Mouse (Mus musculus) lung, postnatal 4 days (tissue): ENCODE results near the gene Galnt6.
A peak's percentile ranks its signal among the peaks of the same experiment; 100 is the strongest.
"Not testable (repeated sequence)": the region's sequence is repeated elsewhere in the genome, so short reads cannot be mapped to it uniquely, and the experiment has no call there.

ENCODE experiments used
- DNase-seq, 2 experiments: peaks; one replicate each; pipeline ENCODE4 v3.0.0; 2021

Gene Galnt6

DNA sequence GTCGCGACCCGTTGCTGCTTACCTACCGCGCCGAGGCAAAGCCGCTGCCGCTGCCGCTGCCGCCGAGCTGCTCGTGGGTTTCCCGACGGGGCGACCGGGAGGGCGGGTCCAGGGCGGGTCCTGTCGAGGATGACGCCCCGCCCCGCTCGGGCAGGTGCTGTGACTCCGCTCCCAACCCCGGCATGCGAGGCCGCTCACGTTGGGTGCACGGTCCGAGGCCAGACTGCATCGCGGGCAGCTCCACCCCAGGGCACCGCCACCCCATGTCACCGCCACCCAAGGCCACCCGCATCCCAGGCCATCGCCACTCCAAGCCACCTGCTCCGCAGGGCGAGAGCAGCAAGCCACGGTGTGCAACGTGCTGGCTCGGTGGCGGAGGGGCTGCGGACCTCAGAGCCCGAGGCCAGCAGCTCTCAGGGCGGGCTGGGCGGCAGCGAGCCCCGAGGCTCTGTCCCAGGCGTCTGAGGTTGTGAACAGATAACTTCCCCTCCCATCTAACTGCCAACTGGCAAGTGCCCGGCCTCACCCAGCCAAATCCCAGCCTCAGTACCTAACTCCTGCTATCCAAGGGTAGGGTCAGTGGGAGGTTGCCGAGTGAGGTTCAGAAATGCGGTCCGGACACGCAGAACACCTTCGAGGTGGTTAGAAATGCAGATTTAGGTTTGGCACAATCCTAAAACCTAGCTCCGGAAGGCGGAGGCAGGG is at the start of gene Galnt6:
Gene Galnt6, minus strand, starts transcription at position 96 of the 705 bp plus-strand sequence.
- DNase-seq: peak; percentile 41 to 48

DNA sequence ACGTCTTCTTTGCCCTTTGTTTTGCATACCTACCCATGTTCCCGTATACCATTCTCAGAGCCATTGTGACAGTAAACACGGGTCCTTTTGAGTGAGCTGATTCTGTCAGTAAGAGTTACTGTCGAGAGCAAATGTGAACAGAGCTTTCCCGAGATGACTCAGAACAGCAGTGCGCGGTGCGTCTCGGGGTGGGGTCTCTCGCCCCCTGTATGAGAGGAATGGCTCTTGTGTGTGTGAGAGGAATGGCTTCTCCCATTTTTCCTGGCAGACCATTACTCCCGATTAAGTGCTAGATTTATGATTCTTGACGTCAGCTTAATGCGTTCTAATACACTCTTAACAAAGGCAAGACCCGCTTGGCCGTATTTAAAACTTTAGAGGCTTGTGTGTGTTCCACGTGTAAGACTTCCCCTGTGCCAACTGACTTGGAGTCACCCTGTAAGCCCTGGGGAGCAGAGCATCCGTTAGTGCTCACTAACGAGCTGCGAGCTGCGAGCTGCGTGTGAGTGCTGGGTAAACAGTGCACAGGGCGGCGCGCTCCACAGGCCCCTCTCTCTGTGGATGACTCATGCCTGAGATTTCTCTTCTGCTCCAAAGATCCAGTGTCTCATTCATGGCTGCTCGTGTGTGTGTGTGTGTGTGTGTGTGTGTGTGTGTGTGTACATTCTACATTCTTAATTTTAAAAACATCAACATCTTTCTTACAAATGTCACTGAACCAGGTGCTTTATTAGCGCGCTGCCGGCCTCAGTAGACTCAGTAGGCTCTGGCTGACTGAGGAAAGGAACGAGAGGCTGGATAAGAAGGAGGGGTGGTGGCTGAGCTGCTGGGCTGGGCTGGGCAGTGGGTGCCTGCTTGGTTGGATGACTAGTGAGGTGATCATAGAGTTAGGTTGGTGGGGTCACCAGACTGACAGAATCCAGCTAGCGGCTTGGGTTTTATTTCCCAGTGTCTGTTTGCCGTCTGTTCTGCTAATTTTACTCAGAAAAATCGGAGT is 48.1 kb upstream of the Galnt6 start:
- DNase-seq: peak; percentile 46 to 82

DNA sequence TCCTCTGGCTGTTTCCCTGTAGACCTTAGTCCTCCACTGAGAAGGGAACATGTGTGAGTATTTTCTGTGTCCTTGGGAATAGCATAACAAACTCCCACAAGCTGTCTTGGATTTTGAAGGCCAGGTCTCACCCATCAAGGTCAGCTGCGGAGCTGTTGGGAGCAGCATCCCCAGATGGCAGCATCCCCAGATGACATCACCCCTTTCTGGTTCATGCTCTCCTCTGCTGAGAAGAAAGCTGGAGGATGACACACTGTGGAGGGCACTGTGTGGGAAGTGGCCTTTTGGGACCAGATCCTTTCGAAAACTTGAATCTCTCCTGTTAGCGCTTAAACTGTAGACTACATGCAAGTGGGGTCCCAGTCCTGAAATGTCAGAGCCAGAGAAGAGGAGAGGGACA is 47.2 kb upstream of the Galnt6 start:
- DNase-seq: peak; percentile 19 to 38

DNA sequence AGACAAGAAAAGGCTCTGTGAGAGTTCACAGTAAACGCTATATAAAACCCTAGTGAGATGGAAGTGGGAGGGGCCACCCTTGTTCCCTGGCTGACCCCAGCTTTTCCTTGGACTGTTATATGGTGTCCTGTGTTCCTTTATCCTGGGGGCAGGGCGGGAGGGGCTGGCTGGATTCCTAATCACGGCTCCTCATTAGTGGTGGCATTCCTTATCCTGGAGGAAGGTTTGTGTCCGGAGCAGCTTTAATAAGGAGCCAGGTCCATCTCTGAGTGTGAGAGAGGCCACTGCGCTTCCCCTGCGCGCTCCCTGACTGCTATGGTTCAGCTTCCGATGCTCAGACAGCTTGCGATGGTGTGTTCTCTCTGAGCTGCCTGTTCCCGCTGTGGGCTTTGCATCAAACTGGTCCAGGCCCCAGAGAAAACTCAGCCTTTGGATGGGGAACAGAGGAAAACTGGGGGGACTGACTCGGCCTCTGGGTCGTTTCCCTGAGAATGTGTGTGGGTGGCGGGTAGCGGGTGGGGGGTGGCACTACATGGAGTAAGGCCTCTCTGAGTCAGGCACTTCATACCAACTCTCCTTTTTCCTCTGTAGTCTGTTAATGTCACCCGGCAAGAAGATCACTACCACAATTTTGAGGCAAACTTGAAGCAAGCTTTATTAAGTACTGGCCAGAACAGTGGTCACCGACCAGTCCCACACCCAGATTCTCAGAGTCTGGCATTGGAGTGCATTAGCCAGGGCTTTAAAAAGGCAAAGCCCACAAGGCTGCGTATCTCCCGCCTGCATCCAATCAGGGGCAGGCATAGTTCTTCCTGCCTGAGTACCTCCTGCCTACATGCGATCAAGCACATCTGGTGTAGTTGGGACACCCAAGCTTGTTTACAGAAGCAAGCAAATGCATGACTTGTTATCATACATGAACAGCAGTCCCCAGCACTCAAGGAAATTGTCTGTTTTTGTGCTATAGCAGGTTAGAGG is 46.3 kb upstream of the Galnt6 start:
- DNase-seq: no peak

DNA sequence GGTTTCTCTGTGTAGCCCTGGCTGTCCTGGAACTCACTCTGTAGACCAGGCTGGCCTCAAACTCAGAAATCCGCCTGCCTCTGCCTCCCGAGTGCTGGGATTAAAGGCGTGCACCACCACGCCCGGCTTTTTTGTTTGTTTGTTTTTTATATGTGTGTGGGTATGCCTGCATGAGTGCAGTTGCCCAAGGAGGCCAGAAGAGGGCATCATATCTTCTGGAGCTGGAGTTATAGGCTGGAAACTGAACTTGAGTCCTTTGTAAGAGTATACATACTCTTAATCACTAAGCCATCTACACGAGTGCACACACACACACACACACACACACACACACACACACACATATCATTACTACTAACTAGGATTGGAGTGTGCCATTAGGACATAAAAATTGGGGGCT is 44.7 kb upstream of the Galnt6 start:
- not testable (repeated sequence) for DNase-seq

DNA sequence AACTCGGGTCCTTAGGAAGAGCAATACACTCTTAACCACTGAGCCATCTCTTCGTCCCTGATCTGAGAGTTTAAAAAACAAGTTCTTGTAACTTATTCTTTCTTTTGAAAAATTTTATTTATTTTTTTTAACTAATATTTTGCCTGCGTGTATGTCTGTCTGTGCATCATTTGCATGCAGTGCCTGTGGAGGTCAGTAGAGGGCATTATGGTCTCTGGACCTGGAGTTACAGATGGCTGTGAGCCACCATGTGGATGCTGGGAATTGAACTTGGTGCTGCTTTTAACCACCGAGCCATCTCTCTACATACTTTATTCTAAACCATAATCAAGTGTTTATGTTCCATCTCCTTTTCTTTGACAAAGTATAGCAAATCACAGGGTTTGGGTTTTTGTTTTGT is 43.5 kb upstream of the Galnt6 start:
- no peak for DNase-seq

DNA sequence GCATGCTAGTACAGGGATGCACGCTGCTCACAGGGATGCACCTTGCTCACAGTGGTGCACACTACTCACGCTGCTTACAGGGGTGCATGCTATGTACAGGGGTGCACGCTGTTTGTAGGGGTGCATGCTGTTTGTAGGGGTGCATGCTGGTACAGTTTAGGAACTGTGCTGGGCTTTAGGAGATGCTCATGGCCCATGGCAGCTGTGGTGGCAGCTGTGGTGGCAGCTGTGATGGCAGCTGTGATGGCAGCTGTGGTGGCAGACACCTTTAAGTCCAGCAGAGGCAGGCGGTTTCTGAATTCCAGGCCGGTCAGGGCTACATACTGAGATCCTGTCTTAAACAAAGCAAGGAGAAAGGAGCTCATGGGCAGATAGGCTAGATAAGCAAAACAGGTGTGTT is 41.2 kb upstream of the Galnt6 start:
- DNase-seq: no peak

DNA sequence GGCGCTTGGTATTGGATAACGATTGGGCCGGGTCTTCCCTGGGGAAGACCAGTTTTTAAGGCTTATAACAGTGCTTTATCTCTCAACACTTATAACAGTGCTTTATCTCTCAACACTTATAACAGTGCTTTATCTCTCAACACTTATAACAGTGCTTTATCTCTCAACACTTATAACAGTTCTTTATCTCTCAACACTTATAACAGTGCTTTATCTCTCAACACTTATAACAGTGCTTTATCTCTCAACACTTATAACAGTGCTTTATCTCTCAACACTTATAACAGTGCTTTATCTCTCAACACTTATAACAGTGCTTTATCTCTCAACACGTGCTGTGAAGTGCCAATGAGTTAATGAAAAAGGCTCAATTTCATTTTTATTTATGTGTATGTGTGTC is 39.8 kb upstream of the Galnt6 start:
- not testable (repeated sequence) for DNase-seq

DNA sequence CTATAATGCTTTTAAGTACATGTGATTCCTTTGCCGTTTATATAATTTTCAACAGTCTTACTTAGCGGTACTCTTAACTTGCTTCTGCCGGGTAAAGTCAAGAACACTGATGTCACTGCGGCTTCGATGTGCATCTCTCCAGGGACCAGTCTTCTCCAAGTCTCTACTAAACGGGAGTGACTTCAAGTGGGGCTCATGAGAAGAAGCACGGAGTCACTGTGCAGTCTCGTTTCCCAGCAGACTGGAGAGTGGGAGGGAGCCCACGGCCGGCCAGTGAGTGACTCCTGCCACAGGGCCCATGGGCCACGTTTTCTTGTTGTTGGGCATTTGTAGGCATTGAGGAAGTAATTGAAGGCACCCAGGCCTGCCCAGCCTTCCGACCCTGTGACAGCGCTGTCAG is 38.7 kb upstream of the Galnt6 start:
- no peak for DNase-seq

DNA sequence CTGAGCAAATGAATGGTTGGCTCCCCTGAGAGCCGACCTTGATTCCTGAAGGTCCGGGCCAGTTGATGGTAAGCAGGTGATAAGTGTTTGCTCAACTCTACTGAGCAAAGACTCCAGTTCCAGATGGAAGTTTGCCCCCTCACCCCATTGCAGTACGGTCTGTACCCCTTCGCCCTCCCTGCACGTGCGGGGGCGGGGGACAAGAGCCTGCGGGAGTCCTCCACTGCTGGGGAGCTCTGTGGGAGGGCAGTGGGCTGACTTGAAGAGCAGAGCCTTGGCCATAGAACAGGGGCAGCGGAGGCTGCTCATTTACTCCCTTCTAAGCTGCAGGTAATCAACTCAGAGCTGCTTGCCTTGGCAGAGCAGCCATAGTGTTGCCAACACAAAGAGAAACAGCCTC is 37.6 kb upstream of the Galnt6 start:
- DNase-seq: peak in 1 of 2 experiments; percentile 40

DNA sequence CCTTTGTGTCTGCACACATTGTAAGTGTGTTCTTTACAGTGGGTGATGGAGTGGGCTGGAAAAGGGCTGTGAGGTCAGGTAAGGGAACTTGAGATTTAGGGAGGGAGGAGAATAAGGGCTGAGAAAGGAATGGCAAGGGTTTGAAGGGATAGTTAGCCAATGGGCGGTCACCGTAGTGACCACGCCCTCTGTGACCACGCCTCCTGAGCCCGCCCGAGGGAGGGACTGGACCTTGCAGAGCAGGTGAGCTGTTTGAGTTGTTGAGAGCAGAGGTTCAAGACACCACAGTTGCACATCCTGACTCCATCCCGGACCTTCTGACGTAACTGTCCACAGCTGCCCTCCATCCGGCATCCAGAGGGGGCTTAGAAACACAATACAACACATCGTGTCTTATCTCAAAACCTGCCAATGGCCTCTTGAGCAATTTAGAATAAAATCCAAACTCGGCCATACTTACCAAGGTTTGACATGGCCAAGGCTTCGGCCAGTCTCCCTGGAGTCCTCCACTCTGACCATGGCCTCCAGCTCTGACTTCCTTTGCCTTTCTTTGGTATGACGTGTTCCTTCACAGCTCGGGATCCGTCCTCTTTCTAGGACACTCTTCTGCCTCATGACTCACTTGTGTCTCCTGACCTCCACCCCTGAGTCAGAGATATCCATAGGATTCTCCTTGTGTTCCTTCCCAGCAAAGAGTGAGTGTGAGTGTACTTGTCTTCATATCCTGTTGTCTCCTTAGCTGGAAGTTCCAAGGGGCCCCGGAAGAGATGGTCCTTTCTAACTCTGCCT is 35.2 kb upstream of the Galnt6 start:
- DNase-seq: peak in 1 of 2 experiments; percentile 24

DNA sequence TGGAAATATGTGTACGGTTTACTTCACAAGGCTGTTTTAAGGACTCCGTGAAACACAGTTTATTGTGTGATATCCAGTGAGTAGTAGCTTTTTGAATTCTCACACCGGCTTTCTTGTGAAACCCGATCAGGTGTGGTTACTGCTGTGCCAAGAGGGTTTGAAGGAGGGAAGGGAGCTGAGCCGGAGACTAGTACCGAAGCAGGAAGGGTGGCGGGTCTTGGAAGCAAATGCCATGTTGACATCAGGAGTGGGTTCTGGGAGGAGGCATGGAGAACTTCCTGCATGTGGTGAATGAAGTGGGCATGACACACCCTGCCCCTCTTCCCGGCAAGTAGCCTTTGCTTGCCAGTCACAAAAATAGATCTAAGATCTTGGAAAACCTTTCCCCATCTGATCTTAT is 33.5 kb upstream of the Galnt6 start:
- peak in 1 of 2 experiments; percentile 21 for DNase-seq

DNA sequence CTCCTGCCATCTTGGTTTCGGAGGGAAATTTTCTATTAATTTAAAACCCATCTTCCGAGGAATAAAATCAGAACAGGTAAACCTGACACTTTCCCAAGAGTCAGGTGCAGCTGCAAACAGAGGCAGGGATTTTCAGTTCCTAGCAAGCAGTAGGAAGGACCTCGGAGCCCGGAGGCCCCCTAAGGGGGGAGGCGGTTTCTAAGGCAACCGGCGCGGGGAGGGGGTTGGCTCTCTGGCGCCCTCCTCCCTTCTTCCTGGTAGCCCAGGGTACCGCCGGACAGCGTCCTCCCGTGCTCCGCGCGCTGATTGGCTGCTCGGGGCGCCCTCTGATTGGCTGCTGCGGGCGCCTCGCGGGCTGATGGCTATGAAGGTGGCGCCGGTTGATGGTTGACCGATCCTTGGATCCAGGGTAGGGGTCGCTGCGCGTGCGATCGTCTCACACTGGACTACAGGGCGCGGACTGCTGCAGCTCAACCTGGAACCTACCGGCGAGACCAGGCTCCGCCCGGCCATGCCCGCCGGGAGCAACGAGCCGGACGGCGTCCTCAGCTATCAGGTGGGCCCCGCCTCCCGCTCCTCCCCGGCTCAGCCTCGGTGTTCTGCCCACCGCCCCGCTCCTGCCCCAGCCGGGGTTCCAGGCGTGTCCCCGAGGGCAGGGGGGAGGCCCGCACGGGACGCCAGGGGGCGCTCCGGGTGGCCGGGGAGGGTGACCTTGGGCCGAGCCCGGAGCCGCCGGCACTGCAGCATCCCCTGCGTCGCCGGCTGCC is 32.4 kb upstream of the Galnt6 start, which contains the start of gene Slc4a8:
Gene Slc4a8, plus strand, starts transcription at position 329 of the 767 bp plus-strand sequence.
- DNase-seq: peak; percentile 87 to 88

DNA sequence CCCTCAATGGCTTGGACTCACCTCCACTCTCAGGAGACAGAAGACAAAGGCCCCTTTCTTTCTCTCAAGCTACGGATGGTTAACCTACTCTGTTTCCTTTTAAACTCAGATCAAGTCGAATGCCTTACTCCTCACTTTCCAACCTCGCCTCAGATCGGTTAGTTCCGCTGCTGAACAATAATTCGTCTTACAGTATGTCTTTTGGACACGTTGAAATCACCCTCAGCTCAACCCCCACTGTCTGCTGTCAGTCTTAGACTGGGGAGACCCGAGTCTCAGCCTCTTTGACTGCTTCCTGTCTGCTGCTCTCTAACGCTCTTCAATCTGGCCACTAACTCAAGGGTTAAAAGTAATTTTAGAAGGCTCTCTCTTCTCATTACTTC is 31.9 kb upstream of the Galnt6 start:
- DNase-seq: no peak

DNA sequence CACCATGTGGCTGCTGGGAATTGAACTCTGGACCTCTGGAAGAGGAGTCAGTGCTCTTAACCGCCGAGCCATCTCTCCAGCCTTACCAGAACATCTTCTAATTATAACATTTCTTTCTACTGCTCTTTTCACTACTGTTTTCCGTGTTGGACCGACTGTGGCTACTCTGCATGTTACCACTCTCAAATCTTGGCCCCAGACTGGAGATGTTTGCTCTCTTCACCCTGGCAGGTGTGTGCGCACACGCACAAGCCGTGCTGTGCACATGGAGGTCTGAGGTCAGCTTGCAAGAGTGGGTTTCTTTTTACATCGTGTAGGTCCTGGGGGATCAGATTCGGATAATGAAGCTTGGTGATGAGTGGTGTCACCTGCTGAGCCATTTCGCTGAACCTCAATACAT is 30.1 kb upstream of the Galnt6 start:
- no peak for DNase-seq

DNA sequence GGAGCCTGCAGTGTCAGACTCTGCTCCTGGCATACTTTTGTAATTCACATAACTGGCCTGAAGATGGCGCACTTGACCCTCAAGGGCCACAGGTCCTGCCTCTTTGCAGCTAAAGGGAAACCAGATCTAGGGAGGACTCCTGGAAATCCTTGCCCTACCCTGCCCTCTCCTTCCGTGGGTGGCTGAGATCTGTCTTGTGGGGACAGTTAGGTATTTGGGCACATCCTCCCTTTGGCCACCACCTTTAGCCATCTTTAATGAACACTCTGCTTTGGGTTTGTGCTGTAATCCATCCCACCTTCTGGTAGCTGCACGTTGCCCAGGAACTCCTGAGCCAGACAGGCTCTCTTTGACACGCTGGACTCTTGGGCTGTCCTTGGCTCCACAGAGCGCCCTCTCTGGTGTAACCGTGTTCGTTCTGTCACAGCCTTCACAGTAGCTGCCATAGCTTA is 28.4 kb upstream of the Galnt6 start:
- peak; percentile 40 to 73 for DNase-seq

DNA sequence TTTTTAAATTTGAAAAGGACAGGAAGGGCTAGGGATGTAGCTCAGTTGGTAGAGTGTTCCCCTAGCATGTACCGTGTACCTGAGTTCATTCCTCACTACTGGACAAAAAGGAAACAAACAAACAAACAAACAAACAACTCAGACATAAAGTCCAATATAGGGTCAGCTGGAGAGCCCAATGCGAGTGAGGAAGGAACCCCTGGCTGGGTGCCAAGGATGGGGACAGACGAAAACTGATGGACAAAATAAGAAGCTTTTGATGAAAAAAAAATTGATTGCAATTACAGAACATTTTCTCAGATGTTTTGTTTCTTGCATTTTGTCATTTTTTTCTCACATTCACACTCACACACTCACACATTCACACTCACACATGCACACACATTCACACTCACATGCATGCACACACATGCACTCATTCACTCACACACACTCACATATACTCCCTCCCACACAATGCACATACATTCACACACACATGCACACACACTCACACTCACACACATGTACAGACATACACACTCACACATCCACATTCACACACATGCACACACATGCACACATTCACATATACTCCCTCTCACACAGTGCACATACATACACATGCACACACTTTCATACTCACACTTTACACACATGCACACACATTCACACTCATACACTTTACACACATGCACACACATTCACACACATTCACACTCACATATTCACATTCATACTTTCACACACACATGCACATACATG is 26.9 kb upstream of the Galnt6 start:
- DNase-seq: peak in 1 of 2 experiments; percentile 18

DNA sequence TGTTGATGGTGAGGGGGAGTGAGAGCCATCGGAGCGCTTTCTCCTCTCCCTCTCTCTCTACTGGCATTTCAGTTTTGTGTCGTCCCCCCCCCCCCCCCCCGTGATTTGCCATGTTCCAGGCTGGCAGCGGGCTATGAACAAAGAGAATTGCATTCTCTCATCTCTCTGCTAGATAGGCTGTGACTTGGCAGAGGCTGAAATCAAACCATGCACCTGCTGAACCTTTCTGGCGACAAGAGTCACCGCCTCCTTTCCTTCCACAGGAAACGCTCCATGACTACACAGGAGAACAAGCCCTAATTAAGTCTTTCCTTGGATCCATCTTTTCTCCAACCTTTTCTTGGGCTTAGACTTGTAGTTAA is 26.3 kb upstream of the Galnt6 start:
- peak in 1 of 2 experiments; percentile 4 for DNase-seq

DNA sequence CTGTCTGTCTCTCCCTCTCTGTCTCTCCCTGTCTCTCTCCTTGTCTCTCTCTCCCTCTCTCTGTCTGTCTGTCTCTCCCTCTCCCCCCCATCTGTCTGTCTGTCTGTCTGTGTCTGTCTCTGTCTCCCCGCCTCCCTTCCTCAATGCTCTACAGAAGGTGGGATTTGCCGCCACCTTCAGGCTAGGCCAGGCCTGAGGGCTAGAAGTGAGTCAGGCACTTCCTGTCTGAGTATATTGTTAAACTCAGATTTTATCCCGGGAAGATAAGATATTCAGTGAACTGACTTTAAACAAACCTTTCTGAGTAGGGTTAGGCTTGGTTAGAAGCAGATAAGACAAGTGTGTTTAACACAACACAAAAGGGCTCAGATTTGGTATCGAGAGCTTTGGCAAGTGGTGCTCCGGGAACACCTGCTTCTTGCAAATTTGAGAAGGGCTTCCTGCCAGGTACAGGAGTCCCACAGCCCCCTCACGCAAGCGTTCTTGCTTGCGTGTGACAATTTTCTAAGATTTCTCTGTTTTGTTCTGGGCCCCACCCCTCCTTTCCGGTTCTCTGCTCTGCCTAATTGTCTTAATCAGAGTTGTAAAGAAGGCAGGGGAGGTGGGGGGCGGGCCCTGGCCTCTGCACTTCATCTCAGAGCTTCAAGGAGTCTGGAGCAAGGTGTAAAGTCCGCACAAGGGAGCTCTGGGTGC is 25.8 kb upstream of the Galnt6 start:
- peak; percentile 44 to 63 for DNase-seq
